Mouse (Mus musculus) activated CD4-positive, CD25-positive, alpha-beta regulatory T cell, adult 4 months (primary cell): ENCODE measurements around the gene Ddi2. TPM values are rescaled to one million over a fixed set of nuclear protein-coding genes. Genes with fewer than 3 reads are reported as not detected.
"Not testable (repeated sequence)": the region's sequence is repeated elsewhere in the genome, so short reads cannot be mapped to it uniquely, and the experiment has no call there.

Experiments used
- ATAC-seq: one replicate; pipeline ENCODE4 v1.8.0; 2017
- polyA plus RNA-seq, 2 experiments: library from polyadenylated mRNA; unstranded; fragments of 100-300 nt; shearing (Covaris generic); gene quantifications; one replicate each; pipeline ENCODE4 v1.2.1; 2017

The Ddi2 gene
- 10 to 100 TPM; 14.1 to 15.6 TPM for polyA plus RNA-seq

GRCm38 (mm10) chr4:141722731-141723672, at the start of gene Ddi2:
TSS of gene Ddi2 (minus strand) at chr4:141723419.
- ATAC-seq: peak; percentile 83

GRCm38 (mm10) chr4:141773019-141773418, 49.8 kb upstream of the Ddi2 start:
- ATAC-seq: not testable (repeated sequence)

GRCm38 (mm10) chr4:141771823-141772222, 48.6 kb upstream of the Ddi2 start:
- ATAC-seq: no peak

- ATAC-seq: no peak
Measured at GRCm38 (mm10) chr4:141769501-141770160, 46.4 kb upstream of the Ddi2 start.

GRCm38 (mm10) chr4:141767353-141768036, 44.3 kb upstream of the Ddi2 start:
- no peak for ATAC-seq

- ATAC-seq: no peak
Measured at GRCm38 (mm10) chr4:141766668-141767352, 43.6 kb upstream of the Ddi2 start.

GRCm38 (mm10) chr4:141766316-141766667, 43.1 kb upstream of the Ddi2 start:
- no peak for ATAC-seq

GRCm38 (mm10) chr4:141765008-141765407, 41.8 kb upstream of the Ddi2 start:
- ATAC-seq: no peak

GRCm38 (mm10) chr4:141763476-141763875, 40.3 kb upstream of the Ddi2 start:
- no peak for ATAC-seq

GRCm38 (mm10) chr4:141762102-141762598, 38.9 kb upstream of the Ddi2 start:
- no peak for ATAC-seq

- ATAC-seq: no peak
Measured at GRCm38 (mm10) chr4:141760942-141761341, 37.7 kb upstream of the Ddi2 start.

- ATAC-seq: no peak
Measured at GRCm38 (mm10) chr4:141758874-141759542, 35.8 kb upstream of the Ddi2 start.

- ATAC-seq: no peak
Measured at GRCm38 (mm10) chr4:141757124-141757523, 33.9 kb upstream of the Ddi2 start.

GRCm38 (mm10) chr4:141755375-141755930, 32.2 kb upstream of the Ddi2 start:
- no peak for ATAC-seq

- no peak for ATAC-seq
Measured at GRCm38 (mm10) chr4:141752076-141752421, 28.8 kb upstream of the Ddi2 start.

- no peak for ATAC-seq
Measured at GRCm38 (mm10) chr4:141751419-141752075, 28.3 kb upstream of the Ddi2 start.

GRCm38 (mm10) chr4:141750826-141751225, 27.6 kb upstream of the Ddi2 start:
- ATAC-seq: no peak

GRCm38 (mm10) chr4:141749557-141749956, 26.3 kb upstream of the Ddi2 start:
- ATAC-seq: no peak

- ATAC-seq: no peak
Measured at GRCm38 (mm10) chr4:141746578-141747346, 23.5 kb upstream of the Ddi2 start, which contains the start of gene Agmat. TSS of gene Agmat (plus strand) at chr4:141746672.

GRCm38 (mm10) chr4:141742381-141742780, 19.2 kb upstream of the Ddi2 start:
- ATAC-seq: no peak
